Mouse (Mus musculus): Measurements from ENCODE around the gene Ube2k.
"Not testable (repeated sequence)": the region's sequence is repeated elsewhere in the genome, so short reads cannot be mapped to it uniquely, and the experiment has no call there.

Gene Ube2k

GRCm38 (mm10) chr5:65536751-65537419 is at the start of gene Ube2k, which contains the start of gene Smim14:
TSS of gene Ube2k (plus strand) at chr5:65537233.
TSS of gene Smim14 (minus strand) at chr5:65537184.
- peak; percentile 94 for DNase-seq

GRCm38 (mm10) chr5:65487381-65487780 is 49.7 kb upstream of the Ube2k start:
- DNase-seq = peak; percentile 46

- DNase-seq = no peak
Measured at GRCm38 (mm10) chr5:65488725-65489124, 48.3 kb upstream of the Ube2k start.

- peak; percentile 92 for DNase-seq
Measured at GRCm38 (mm10) chr5:65489830-65490229, 47.2 kb upstream of the Ube2k start.

GRCm38 (mm10) chr5:65491767-65492715 is 45.0 kb upstream of the Ube2k start:
- peak; percentile 76 for DNase-seq

- peak; percentile 98 for DNase-seq
Measured at GRCm38 (mm10) chr5:65492716-65493531, 44.1 kb upstream of the Ube2k start, which contains the start of gene Gm43552. TSS of gene Gm43552 (minus strand) at chr5:65492833.

GRCm38 (mm10) chr5:65500231-65500630 is 36.8 kb upstream of the Ube2k start:
- no peak for DNase-seq

GRCm38 (mm10) chr5:65501407-65501806 is 35.6 kb upstream of the Ube2k start:
- DNase-seq = no peak

- peak; percentile 25 for DNase-seq
Measured at GRCm38 (mm10) chr5:65505786-65506185, 31.2 kb upstream of the Ube2k start.

GRCm38 (mm10) chr5:65508395-65508794 is 28.6 kb upstream of the Ube2k start:
- DNase-seq = peak; percentile 61

GRCm38 (mm10) chr5:65513506-65513905 is 23.5 kb upstream of the Ube2k start:
- no peak for DNase-seq

- DNase-seq = peak; percentile 63
Measured at GRCm38 (mm10) chr5:65514635-65515278, 22.3 kb upstream of the Ube2k start.

- no peak for DNase-seq
Measured at GRCm38 (mm10) chr5:65521803-65522202, 15.2 kb upstream of the Ube2k start.

GRCm38 (mm10) chr5:65524831-65525230 is 12.2 kb upstream of the Ube2k start:
- no peak for DNase-seq

- peak; percentile 66 for DNase-seq
Measured at GRCm38 (mm10) chr5:65525674-65526443, 11.2 kb upstream of the Ube2k start.

GRCm38 (mm10) chr5:65531283-65531682 is 5.8 kb upstream of the Ube2k start:
- no peak for DNase-seq

GRCm38 (mm10) chr5:65534496-65534895 is 2.5 kb upstream of the Ube2k start:
- no peak for DNase-seq

- peak; percentile 79 for DNase-seq
Measured at GRCm38 (mm10) chr5:65535457-65536067, 1.5 kb upstream of the Ube2k start.

- not testable (repeated sequence) for DNase-seq
Measured at GRCm38 (mm10) chr5:65536068-65536465, 966 bp upstream of the Ube2k start.

GRCm38 (mm10) chr5:65537420-65538071 is 513 bp downstream of the Ube2k start:
- peak; percentile 49 for DNase-seq

All from lung, postnatal 36 days (tissue).